Mouse (Mus musculus) effector memory CD4-positive, alpha-beta T cell, adult 7 months (primary cell): ENCODE measurements around the gene Mettl25. TPM values are rescaled to one million over a fixed set of nuclear protein-coding genes. Genes with fewer than 3 reads are reported as not detected.

Experiments used
- polyA plus RNA-seq: library from polyadenylated mRNA; unstranded; fragments of 100-300 nt; shearing (Covaris generic); gene quantifications from one replicate; pipeline ENCODE4 v1.2.1, GENCODE M21; 2017

The Mettl25 gene
- polyA plus RNA-seq, result 6.6 TPM

GRCm38 (mm10) chr10:105840928-105841888 is at the start of gene Mettl25, which contains the start of gene Ccdc59:
Gene Mettl25 (minus strand): TSS chr10:105841380.
Gene Ccdc59 (plus strand): TSS chr10:105841067.

Other genes starting within 250 kb of the Mettl25 start
- gene Ccdc59, start 313 bp downstream of the Mettl25 start, polyA plus RNA-seq, result 65.8 TPM